Mouse (Mus musculus): ENCODE measurements at regions not wholly inside any gene's neighbourhood (a gene's known extent, or its start where the extent isn't known, plus 50 kb on each side); places are given as distances from the start of the nearest gene placed in this dataset.

GRCm38 (mm10) chr1:52374666-52375065, 125.8 kb downstream of the Nab1 start:
- TF ChIP-seq GATA1 (IDR thresholded peaks at IDR 0.05; ENCODE audit: borderline replicate concordance, low read length) (no peak), CTCF (IDR thresholded peaks at IDR 0.05; ENCODE audit: low read depth, low read length) (no peak), GATA2 (IDR thresholded peaks at IDR 0.05; ENCODE audit: borderline replicate concordance, low read depth, low read length) (no peak), POLR2AphosphoS5 (IDR thresholded peaks at IDR 0.05; ENCODE audit: insufficient replicate concordance, low read depth, low read length) (no peak)
